Mouse (Mus musculus) kidney, postnatal 25 days (tissue): Measurements from ENCODE around the gene Pdlim7.

Source experiments
- DNase-seq, 2 experiments: peaks; one replicate each; pipeline ENCODE4 v3.0.0; 2021; ENCODE audit warnings: mixed read lengths in 2 of 2

Gene Pdlim7

GRCm38 (mm10) chr13:55464027-55464884, 49.2 kb downstream of the Pdlim7 start, which contains the start of gene Prr7:
TSS of gene Prr7 (plus strand) at chr13:55464267.
- peak; percentile 35 to 58 for DNase-seq

DNA sequence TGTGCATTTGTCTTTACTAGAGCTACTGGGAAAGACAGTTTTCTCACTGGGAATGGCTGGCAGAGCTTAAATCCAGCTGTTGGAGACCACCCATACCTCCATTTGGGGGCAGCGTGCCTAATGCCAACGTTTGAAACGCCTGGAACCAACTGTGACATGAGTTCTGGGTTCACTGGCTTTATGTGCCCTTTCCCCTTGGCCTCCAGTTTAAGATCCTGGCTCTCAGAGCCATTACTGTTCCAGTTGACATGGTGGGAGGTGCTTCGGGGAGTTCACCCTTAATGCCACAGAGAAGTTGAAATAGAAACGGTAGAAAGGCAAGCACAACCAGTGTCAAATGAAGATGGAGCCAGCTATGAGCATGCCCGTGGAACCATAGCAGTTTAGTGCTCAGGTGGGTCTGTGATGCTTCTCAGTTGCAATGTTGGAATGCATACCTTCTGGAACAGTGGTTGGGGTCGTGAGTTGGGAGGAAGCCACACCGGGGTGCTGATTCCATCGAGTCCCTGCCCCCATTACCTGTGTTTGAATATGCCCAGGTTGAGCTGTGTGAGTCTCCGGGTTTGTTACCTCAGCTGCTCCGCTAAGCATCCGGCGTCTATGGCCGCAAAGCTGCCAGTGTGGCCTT, 50.0 kb downstream of the Pdlim7 start:
- no peak for DNase-seq

DNA sequence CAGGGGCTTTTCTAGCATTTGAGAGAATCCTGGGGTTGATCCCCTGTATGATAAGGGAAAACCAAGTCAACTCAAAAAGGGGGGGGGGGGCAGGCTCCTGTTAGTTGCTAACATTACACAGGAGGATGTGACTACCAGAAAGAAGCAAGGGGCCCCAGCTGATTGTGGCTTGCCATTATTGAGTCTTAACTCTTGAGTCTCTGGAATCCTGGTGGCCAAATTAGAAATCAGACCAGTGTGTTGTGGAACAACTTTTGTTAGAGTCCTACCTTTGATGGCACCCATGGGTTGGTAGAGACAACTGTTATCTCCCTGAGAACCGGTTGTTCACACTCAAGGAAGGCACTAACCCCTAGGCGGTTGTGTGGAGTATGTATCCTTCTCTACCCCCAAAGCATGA, 50.5 kb downstream of the Pdlim7 start:
- DNase-seq: no peak

DNA sequence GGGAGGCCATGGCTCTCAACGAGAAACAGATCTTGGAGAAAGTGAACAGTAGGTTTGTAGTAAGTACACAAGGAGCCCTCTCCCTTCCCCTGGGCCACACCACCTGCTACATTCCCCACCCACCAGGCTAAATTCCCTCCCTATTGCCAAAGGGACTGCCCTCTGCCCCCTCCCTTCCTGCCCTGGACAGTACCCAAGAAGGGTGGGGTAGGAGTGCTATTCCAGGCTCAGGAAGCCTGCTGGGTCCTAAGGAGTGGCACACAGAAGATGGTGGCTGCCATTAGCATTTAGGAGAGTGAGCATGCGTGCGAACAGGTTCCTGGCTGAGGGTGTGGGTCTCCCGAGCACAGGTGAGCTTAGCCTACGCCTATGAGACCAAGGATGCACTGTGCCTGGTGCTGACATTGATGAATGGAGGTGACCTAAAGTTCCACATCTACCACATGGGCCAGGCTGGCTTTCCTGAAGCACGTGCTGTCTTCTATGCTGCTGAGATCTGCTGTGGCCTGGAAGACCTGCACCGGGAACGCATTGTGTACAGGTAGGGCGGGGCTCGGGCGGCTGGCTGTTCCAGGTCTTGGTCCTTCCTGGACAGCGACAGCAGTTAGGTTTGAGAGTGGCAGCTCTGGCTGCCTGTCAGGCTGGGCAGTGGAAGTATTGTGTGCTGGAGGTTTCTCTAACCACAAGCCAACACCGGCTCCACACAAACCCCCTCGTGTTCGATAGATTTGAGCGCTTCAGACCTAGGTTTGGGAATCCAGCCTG, 61.5 kb downstream of the Pdlim7 start:
- peak; percentile 59 to 69 for DNase-seq

GRCm38 (mm10) chr13:55451296-55451695, 62.2 kb downstream of the Pdlim7 start:
- DNase-seq: no peak

DNA sequence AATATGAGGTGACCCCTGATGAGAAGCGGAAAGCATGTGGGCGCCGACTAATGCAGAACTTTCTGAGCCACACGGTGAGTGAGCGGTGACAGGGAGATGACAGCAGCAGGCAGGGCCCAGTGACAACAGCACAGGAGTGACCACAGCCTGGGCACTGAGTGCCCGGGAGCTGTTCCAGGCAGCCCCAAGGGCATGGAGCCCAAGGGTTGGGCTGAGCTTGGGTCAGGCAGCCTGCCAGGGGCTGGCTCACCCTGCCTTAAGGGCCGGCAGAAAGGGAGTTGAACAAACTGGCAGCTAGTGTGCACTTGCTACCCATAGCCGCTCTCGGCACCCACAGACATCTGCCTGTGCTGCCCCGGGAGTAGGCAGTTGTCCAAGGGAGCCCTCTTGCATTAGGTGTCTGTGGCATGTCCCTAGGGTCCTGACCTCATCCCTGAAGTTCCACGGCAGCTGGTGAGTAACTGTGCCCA, 62.9 kb downstream of the Pdlim7 start:
- DNase-seq: no peak

DNA sequence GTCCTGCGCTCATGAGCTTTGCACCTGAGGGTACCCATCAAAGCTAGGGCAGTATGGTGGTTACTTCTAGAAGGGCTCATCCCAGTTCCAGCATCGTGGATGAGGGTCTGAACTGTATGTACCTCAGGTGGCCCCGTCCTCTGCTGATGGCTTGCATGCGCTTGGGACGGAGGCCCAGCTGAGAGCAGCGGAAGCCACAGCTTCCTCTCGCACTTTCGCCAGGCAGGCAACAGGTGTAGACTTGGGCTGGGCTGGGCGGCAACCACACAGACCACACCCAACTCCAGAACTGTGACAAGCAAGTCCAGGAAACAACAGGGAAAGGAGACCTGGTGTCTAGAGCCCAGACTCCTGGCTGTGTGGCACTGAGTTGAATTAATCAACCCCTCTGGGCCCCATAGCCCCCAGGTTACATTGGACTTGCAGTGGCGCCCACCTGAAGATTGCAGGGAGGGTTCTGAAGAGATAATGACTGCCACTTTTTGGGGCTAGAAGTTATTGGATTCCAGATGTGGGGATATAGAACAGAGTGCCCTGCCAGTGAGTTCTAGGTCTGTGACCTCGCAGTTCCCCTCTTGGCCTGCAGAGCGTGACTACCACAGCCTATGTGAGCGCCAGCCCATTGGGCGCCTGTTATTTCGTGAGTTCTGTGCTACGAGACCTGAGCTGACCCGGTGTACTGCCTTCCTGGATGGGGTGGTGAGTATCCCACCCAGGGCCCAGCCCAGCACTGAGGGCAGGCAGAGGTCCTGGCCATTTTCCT, 63.6 kb downstream of the Pdlim7 start:
- DNase-seq: no peak

- DNase-seq: no peak
Measured at GRCm38 (mm10) chr13:55449205-55449604, 64.3 kb downstream of the Pdlim7 start.

DNA sequence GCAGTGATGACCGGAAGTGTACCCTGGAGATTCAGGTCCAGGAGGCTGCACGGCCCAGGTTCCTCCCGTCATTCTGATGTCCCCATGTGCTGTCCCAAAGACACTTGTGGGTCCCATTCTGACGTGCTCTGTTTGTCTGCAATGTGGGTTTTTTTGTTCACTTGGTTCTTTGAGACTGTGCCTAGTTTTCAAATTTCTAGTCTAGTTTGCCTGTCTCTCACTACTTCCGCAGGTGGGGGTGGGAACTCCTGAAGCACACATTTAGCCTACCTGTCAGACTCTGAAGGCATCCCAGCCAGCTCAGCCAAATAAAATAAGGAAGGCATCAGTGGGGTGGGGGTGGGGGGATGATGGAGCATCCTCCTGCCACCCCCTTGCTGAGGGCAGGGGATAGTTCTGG, 65.3 kb downstream of the Pdlim7 start:
- no peak for DNase-seq

GRCm38 (mm10) chr13:55447543-55447943, 65.9 kb downstream of the Pdlim7 start:
- DNase-seq: no peak

GRCm38 (mm10) chr13:55446483-55447105, 66.9 kb downstream of the Pdlim7 start:
- DNase-seq: no peak
